Mouse (Mus musculus): ENCODE results near the gene Lgr6.
"Not testable (repeated sequence)": the region's sequence is repeated elsewhere in the genome, so short reads cannot be mapped to it uniquely, and the experiment has no call there.

Gene Lgr6

GRCm38 (mm10) chr1:135128986-135129385 is 23.9 kb upstream of the Lgr6 start:
- DNase-seq (ENCODE audit: extremely low spot score): no peak

GRCm38 (mm10) chr1:135128011-135128441 is 22.9 kb upstream of the Lgr6 start:
- DNase-seq (ENCODE audit: extremely low spot score): no peak

- no peak for DNase-seq (ENCODE audit: extremely low spot score)
These were observed 21.5 kb upstream of the Lgr6 start for GRCm38 (mm10) chr1:135126443-135127027.

- no peak for DNase-seq (ENCODE audit: extremely low spot score)
These were observed 20.9 kb upstream of the Lgr6 start for GRCm38 (mm10) chr1:135125990-135126389.

- no peak for DNase-seq (ENCODE audit: extremely low spot score)
These were observed 19.7 kb upstream of the Lgr6 start for GRCm38 (mm10) chr1:135124573-135125363.

- peak; percentile 56 for DNase-seq (ENCODE audit: extremely low spot score)
These were observed 7.6 kb upstream of the Lgr6 start for GRCm38 (mm10) chr1:135112661-135113060.

GRCm38 (mm10) chr1:135111271-135111670 is 6.2 kb upstream of the Lgr6 start:
- DNase-seq (ENCODE audit: extremely low spot score): not testable (repeated sequence)

GRCm38 (mm10) chr1:135110075-135110474 is 5.0 kb upstream of the Lgr6 start:
- DNase-seq (ENCODE audit: extremely low spot score): peak; percentile 74

- peak; percentile 69 for DNase-seq (ENCODE audit: extremely low spot score)
These were observed 3.5 kb upstream of the Lgr6 start for GRCm38 (mm10) chr1:135108611-135109010.

- peak; percentile 67 for DNase-seq (ENCODE audit: extremely low spot score)
These were observed 875 bp upstream of the Lgr6 start for GRCm38 (mm10) chr1:135105951-135106350.

- DNase-seq (ENCODE audit: extremely low spot score): no peak
These were observed 4.7 kb downstream of the Lgr6 start for GRCm38 (mm10) chr1:135100400-135100799.

- DNase-seq (ENCODE audit: extremely low spot score): no peak
These were observed 6.6 kb downstream of the Lgr6 start for GRCm38 (mm10) chr1:135098441-135098840.

- no peak for DNase-seq (ENCODE audit: extremely low spot score)
These were observed 7.6 kb downstream of the Lgr6 start for GRCm38 (mm10) chr1:135097441-135097840.

GRCm38 (mm10) chr1:135096312-135096711 is 8.8 kb downstream of the Lgr6 start:
- no peak for DNase-seq (ENCODE audit: extremely low spot score)

GRCm38 (mm10) chr1:135095189-135095588 is 9.9 kb downstream of the Lgr6 start:
- no peak for DNase-seq (ENCODE audit: extremely low spot score)

GRCm38 (mm10) chr1:135094723-135095122 is 10.4 kb downstream of the Lgr6 start:
- DNase-seq (ENCODE audit: extremely low spot score): no peak

- no peak for DNase-seq (ENCODE audit: extremely low spot score)
These were observed 14.2 kb downstream of the Lgr6 start for GRCm38 (mm10) chr1:135090914-135091313.

- no peak for DNase-seq (ENCODE audit: extremely low spot score)
These were observed 15.4 kb downstream of the Lgr6 start for GRCm38 (mm10) chr1:135089626-135090025.

- no peak for DNase-seq (ENCODE audit: extremely low spot score)
These were observed 17.7 kb downstream of the Lgr6 start for GRCm38 (mm10) chr1:135087414-135087813.

GRCm38 (mm10) chr1:135086015-135086414 is 19.1 kb downstream of the Lgr6 start:
- no peak for DNase-seq (ENCODE audit: extremely low spot score)

- no peak for DNase-seq (ENCODE audit: extremely low spot score)
These were observed 19.7 kb downstream of the Lgr6 start for GRCm38 (mm10) chr1:135085296-135085871.

GRCm38 (mm10) chr1:135083465-135083864 is 21.6 kb downstream of the Lgr6 start:
- DNase-seq (ENCODE audit: extremely low spot score): no peak

- no peak for DNase-seq (ENCODE audit: extremely low spot score)
These were observed 22.8 kb downstream of the Lgr6 start for GRCm38 (mm10) chr1:135082267-135082666.

Data from embryo, embryonic 9.5 days (tissue).